Mouse (Mus musculus) frontal cortex, adult 2 months (tissue): ENCODE data around the gene Pkmyt1. TPM values are rescaled to one million over a fixed set of nuclear protein-coding genes. Genes with fewer than 3 reads are reported as not detected.
A peak's percentile ranks its signal among the peaks of the same experiment; 100 is the strongest.

Experiments
- DNase-seq, 2 experiments: peaks; one replicate each; pipeline ENCODE4 v3.0.0; 2022; ENCODE audit warnings: low spot score in 1 of 2; ENCODE audit errors: extremely low spot score in 1 of 2
- polyA plus RNA-seq: library from polyadenylated mRNA; depleted of rRNA; stranded (reverse); fragments of >200 nt; gene quantifications from 2 replicates; pipeline ENCODE4 v1.2.3, GENCODE M21; 2012

Pkmyt1 gene
- polyA plus RNA-seq, 1 experiment, result 8.7 TPM

GRCm38 (mm10) chr17:23719455-23719854 is 6.7 kb upstream of the Pkmyt1 start:
- no peak for DNase-seq

GRCm38 (mm10) chr17:23721886-23722285 is 4.2 kb upstream of the Pkmyt1 start:
- DNase-seq, result no peak

GRCm38 (mm10) chr17:23722376-23723125 is 3.6 kb upstream of the Pkmyt1 start, which contains the start of gene 1520401A03Rik:
TSS of gene 1520401A03Rik (minus strand) at chr17:23722783.
- DNase-seq, result no peak

GRCm38 (mm10) chr17:23725477-23725876 is 659 bp upstream of the Pkmyt1 start:
- no peak for DNase-seq

GRCm38 (mm10) chr17:23726758-23727142 is 614 bp downstream of the Pkmyt1 start:
- peak in 1 of 2 experiments; percentile 63 for DNase-seq

GRCm38 (mm10) chr17:23730441-23730840 is 4.3 kb downstream of the Pkmyt1 start:
- no peak for DNase-seq

- no peak for DNase-seq
These were observed 8.2 kb downstream of the Pkmyt1 start for GRCm38 (mm10) chr17:23734341-23734740.

GRCm38 (mm10) chr17:23737493-23738445 is 11.6 kb downstream of the Pkmyt1 start:
- DNase-seq, result no peak

GRCm38 (mm10) chr17:23738836-23739201 is 12.7 kb downstream of the Pkmyt1 start:
- DNase-seq, result no peak

GRCm38 (mm10) chr17:23739202-23740135 is 13.3 kb downstream of the Pkmyt1 start:
- DNase-seq, result peak in 1 of 2 experiments; percentile 37

- DNase-seq, result peak; percentile 91 to 94
These were observed 14.0 kb downstream of the Pkmyt1 start for GRCm38 (mm10) chr17:23740136-23740584.

GRCm38 (mm10) chr17:23740598-23741021 is 14.5 kb downstream of the Pkmyt1 start, which contains the start of gene Paqr4:
TSS of gene Paqr4 (minus strand) at chr17:23740867.
- DNase-seq, result no peak

GRCm38 (mm10) chr17:23741359-23742209 is 15.4 kb downstream of the Pkmyt1 start:
- DNase-seq, result no peak

- DNase-seq, result peak in 1 of 2 experiments; percentile 31
These were observed 16.2 kb downstream of the Pkmyt1 start for GRCm38 (mm10) chr17:23742210-23742793.

- no peak for DNase-seq
These were observed 16.8 kb downstream of the Pkmyt1 start for GRCm38 (mm10) chr17:23742941-23743340.

GRCm38 (mm10) chr17:23744076-23744475 is 17.9 kb downstream of the Pkmyt1 start:
- no peak for DNase-seq

- DNase-seq, result no peak
These were observed 18.5 kb downstream of the Pkmyt1 start for GRCm38 (mm10) chr17:23744651-23745050.

- DNase-seq, result no peak
These were observed 19.4 kb downstream of the Pkmyt1 start, which contains the start of gene Kremen2 for GRCm38 (mm10) chr17:23745301-23746251. TSS of gene Kremen2 (minus strand) at chr17:23745833.
